Mouse (Mus musculus) spleen, adult 2 months (tissue): ENCODE results near the gene Tmem95. TPM values are rescaled to one million over a fixed set of nuclear protein-coding genes. Genes with fewer than 3 reads are reported as not detected.
A peak's percentile ranks its signal among the peaks of the same experiment; 100 is the strongest.

Experiments used
- DNase-seq, 2 experiments: peaks; one replicate each; pipeline versions ENCODE4 v3.0.0 to v3.0.0-alpha.2; 2012 to 2021; ENCODE audit warnings: low spot score in 2 of 2, low read depth in 1 of 2
- H3K27ac ChIP-seq: fragments of 200-500 bp; 2 replicates; pipeline ENCODE4 v1.5.1; 2012; ENCODE audit warnings: low read length, inconsistent platforms; ENCODE audit not compliant: insufficient read depth
- H3K27me3 ChIP-seq: fragments of 200-500 bp; 2 replicates; pipeline ENCODE4 v1.6.1; 2012; ENCODE audit warnings: mild to moderate bottlenecking, moderate library complexity, low read length, inconsistent platforms; ENCODE audit not compliant: control insufficient read depth, insufficient read depth
- H3K36me3 ChIP-seq: fragments of 200-500 bp; 2 replicates; pipeline ENCODE4 v1.6.1; 2012; ENCODE audit warnings: mild to moderate bottlenecking, low read length, inconsistent platforms; ENCODE audit not compliant: control insufficient read depth, insufficient read depth
- H3K4me1 ChIP-seq: fragments of 200-500 bp; 2 replicates; pipeline ENCODE4 v1.6.1; 2011; ENCODE audit warnings: inconsistent platforms; ENCODE audit not compliant: control insufficient read depth, insufficient read depth, insufficient read length
- H3K4me3 ChIP-seq: fragments of 200-500 bp; 2 replicates; pipeline ENCODE4 v1.5.1; 2011; ENCODE audit warnings: mild to moderate bottlenecking, inconsistent platforms; ENCODE audit not compliant: insufficient read depth, insufficient read length; ENCODE audit errors: extremely low read depth
- CTCF ChIP-seq: fragments of 200-500 bp; IDR thresholded peaks from 2 replicates; pipeline ENCODE4 v1.5.1; 2011; ENCODE audit warnings: mild to moderate bottlenecking, inconsistent platforms; ENCODE audit not compliant: insufficient read depth, insufficient read length, insufficient replicate concordance; ENCODE audit errors: extremely low read depth
- POLR2A ChIP-seq: fragments of 200-500 bp; IDR thresholded peaks from 2 replicates; pipeline ENCODE4 v1.6.1; 2011; ENCODE audit warnings: low read depth, low read length, inconsistent platforms
- WGBS: fragments of 180-500 bp; shearing (Covaris S2); methylation state at CpG from one replicate; pipeline ENCODE4 v1.1.7; 2018; 5-methylcytosine and 5-hydroxymethylcytosine counted together
- polyA plus RNA-seq: library from polyadenylated mRNA; depleted of rRNA; stranded (reverse); fragments of >200 nt; gene quantifications from 2 replicates; pipeline ENCODE4 v1.2.3, GENCODE M21; 2012; rRNA removed

Gene Tmem95
- polyA plus RNA-seq, 1 experiment = not detected

DNA sequence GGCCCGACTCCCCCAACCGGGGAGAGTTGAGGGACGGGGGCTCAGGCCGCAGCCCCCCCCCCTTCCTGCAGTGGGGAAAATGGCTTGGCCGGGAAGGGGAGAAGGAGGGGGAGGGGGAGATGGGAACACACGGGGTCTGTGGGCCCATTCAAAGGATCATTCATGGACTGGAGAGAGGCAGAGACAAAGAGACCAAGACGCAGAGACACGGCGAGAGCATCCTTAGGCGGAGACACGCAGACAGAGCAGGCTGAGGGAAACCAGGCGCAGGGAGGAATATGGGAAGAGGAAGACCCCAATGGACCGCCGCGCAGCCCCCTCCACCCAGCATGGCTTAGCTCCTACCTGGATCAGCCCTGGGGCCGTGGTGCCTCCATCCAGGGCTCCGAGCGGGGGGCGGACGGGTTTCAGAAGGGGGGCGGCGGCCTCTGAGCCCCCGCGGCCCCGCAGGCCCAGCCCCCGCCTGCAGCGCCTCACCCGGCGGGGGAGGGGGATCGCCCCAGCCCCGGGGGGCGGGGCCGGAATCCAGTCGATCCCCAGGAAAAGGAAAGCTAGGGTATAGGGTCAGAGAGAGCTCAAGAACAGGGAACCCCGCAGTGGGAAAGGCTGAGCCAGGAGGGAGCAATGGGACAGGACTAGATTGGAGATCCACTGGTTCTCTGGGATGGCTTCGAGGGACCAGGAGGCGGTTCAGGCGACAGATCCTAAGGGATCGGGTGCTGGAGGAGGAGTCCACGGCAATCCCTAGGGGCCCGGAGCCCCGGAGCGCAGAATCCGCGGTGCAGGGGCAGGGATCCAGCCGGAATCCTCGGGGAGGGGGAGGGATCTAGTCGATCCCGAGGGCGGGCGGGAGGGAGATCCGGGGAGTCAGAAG is 40.9 kb downstream of the Tmem95 start:
- peaks cover 13% of the 10 kb centered on the region for H3K27me3 ChIP-seq
- DNase-seq = no peak
- no peaks in the 10 kb centered on the region for H3K36me3 ChIP-seq
- no peak overlapping the region for H3K27ac ChIP-seq
- H3K4me3 ChIP-seq = peak overlapping the region; percentile 76
- H3K4me1 ChIP-seq = peaks cover 10% of the 10 kb centered on the region
- no peak for TF ChIP-seq CTCF
- WGBS = 6% methylated on average over 49 of the region's 52 CpGs

DNA sequence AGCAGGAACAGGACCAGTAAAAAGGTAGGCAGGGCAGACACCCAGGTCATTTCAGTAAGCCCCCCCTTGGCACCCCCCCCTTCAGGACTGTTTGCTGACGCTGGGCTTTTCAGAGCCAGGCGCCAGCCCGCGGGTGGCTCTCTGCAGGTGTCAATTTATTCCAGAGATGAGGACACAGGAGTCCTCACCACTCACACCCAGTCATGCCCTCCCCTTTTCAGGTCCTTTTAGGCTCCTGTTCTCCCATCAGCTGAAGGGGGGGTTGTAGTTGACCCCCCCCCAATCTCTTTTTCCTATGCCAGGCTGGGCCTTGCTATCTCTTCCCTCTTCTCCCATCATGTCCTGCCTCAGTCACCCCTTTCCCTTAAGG is 41.9 kb downstream of the Tmem95 start:
- no peak overlapping the region for H3K4me3 ChIP-seq
- no peak for DNase-seq
- peaks cover 13% of the 10 kb centered on the region for H3K27me3 ChIP-seq
- no peak for TF ChIP-seq POLR2A
- TF ChIP-seq CTCF = no peak
- H3K27ac ChIP-seq = no peak overlapping the region
- WGBS = 62% methylated on average over 4 of the region's 4 CpGs
- no peaks in the 10 kb centered on the region for H3K36me3 ChIP-seq
- H3K4me1 ChIP-seq = peaks cover 10% of the 10 kb centered on the region

DNA sequence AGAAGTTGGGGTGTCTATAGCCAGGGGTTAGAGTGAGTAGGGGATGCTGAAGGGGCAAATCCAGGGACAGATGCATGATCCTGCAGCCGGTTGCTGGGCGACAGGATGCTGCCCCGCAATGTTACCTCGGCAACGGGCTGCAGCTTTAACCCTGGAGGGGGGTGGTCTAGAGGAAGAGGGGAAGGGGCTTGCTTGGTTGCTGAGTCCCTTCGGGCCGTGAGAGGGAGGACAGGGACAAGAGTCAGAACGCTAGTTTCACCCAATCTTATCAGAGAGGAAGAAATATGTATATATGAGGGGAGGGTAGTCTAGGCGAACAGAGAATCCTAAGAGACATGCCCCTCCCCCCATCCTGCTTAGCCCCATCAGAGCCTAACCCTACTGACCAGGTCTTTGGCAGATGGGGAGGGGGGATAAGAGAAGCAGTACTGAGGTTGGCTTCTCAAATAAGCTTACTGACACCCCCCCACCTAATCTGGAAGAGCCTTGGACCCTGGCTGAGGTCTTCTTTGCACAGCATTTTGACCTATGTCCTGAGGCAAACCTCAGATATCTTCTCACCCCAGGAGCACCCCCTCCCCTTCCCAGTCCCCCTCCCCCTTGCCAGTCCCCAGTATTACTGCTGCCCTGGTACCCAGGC is 42.4 kb downstream of the Tmem95 start:
- peaks cover 13% of the 10 kb centered on the region for H3K27me3 ChIP-seq
- no peak for TF ChIP-seq POLR2A
- no peak for TF ChIP-seq CTCF
- no peak for DNase-seq
- no peaks in the 10 kb centered on the region for H3K36me3 ChIP-seq
- H3K4me1 ChIP-seq = peaks cover 10% of the 10 kb centered on the region
- no peak overlapping the region for H3K27ac ChIP-seq
- no peak overlapping the region for H3K4me3 ChIP-seq
- 82% methylated on average over 9 of the region's 9 CpGs for WGBS

DNA sequence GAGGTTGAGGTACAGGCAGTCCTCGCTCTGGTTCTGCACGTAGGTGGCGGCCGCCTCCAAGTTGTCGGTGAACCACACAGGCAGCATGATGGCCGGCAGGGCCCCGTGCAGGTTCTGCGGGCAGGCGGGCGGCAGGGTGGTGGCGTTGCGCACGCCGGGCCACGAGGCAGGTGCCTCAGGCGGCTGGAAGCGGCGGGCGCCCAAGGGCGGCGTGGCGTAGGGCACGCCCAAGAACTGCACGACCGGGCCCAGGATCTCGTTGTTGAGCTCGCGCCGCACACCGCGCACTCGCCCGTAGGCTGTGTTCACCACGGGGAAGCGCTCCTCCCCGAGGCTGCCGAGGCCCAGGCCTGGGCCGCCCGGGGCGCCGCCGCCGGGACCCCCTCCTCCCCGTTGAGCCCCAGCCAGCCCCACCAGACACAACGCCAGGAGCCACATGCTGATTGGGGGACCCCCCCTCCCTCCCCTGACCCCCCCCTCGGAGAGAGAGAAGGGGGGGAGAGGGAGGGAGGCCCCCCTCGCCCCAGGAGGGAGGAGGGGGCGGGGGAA is 43.7 kb downstream of the Tmem95 start:
- TF ChIP-seq CTCF (no peak), POLR2A (no peak)
- DNase-seq = peak in 1 of 2 experiments; percentile 39
- Histone ChIP-seq H3K27me3 (peaks cover 13% of the 10 kb centered on the region), H3K4me3 (peak overlapping the region; percentile 27; the same call in 1 of the 2 replicates), H3K27ac (no peak overlapping the region), H3K36me3 (no peaks in the 10 kb centered on the region), H3K4me1 (peaks cover 10% of the 10 kb centered on the region)
- 9% methylated on average over 44 of the region's 48 CpGs for WGBS

DNA sequence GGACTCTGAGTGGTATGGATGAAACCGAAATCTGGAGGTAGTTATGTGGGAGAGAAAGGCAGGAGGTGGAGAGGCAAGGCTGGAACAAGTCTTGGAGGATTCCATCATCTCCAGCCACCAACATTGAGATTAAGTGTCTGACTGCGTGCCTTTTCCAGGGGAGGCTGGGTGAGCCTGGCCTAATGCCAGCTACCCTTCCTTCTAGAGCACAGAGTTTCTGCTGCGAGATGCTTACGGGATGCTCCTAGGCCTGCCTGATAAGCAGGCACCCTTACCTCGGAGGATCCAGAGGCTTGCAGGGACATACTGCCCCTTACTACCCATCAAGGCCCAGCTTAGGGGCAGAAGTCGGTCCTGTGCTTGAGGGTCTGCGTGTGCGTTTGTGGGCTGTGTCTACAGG is 44.3 kb downstream of the Tmem95 start:
- Histone ChIP-seq H3K27me3 (peaks cover 13% of the 10 kb centered on the region), H3K4me1 (peaks cover 10% of the 10 kb centered on the region), H3K36me3 (no peaks in the 10 kb centered on the region), H3K27ac (no peak overlapping the region), H3K4me3 (peak overlapping the region; percentile 27; the same call in 1 of the 2 replicates)
- no peak for TF ChIP-seq POLR2A
- TF ChIP-seq CTCF = no peak
- DNase-seq = no peak
- 43% methylated on average over 8 of the region's 8 CpGs for WGBS

DNA sequence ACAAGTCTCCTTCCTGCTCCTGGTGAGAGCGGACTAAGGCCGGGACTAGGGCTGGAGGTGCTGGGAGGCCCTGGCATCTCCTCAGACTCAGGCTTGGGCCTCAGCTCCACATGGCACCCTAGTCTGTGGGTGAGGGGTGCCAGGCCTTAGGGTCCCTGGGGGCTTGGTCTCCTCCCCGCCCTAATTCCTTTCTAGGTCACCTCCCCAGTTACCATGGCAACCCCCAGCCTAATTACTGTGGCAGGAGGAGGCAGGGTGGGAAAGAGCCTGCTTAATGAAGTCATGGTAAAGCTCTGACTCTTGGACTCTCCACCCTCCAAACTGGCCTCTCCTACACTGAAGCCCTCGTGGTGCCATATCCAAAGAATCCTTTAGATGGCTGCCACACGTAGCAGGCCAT is 49.0 kb downstream of the Tmem95 start:
- no peaks in the 10 kb centered on the region for H3K36me3 ChIP-seq
- 88% methylated on average over 5 of the region's 5 CpGs for WGBS
- H3K4me1 ChIP-seq = no peaks in the 10 kb centered on the region
- DNase-seq = no peak
- no peak overlapping the region for H3K4me3 ChIP-seq
- TF ChIP-seq POLR2A (no peak), CTCF (no peak)
- H3K27me3 ChIP-seq = no peaks in the 10 kb centered on the region
- H3K27ac ChIP-seq = no peak overlapping the region

Other genes with a start within 250 kb of the Tmem95 start
- 40.9 and 41.6 TPM in 2 replicates for gene Fxr2, start 245.0 kb downstream of the Tmem95 start, polyA plus RNA-seq
- gene Sox15, start 222.7 kb downstream of the Tmem95 start, polyA plus RNA-seq = 0.09 and 0.35 TPM in 2 replicates
- gene Mpdu1, start 215.4 kb downstream of the Tmem95 start, polyA plus RNA-seq = 63.6 and 74.2 TPM in 2 replicates
- gene Cd68, start 211.9 kb downstream of the Tmem95 start, polyA plus RNA-seq = 103 and 114 TPM in 2 replicates
- 172 and 196 TPM in 2 replicates for gene Eif4a1, start 205.6 kb downstream of the Tmem95 start, polyA plus RNA-seq
- gene Senp3, start 195.9 kb downstream of the Tmem95 start, polyA plus RNA-seq = 32.6 and 36.1 TPM in 2 replicates
- 4.6 and 4.9 TPM in 2 replicates for gene Tnfsf13, start 192.2 kb downstream of the Tmem95 start, polyA plus RNA-seq
- gene Tnfsf12, start 182.2 kb downstream of the Tmem95 start, polyA plus RNA-seq = 23.9 and 26.6 TPM in 2 replicates
- 4.8 and 5.0 TPM in 2 replicates for gene Tnfsfm13, start 181.9 kb downstream of the Tmem95 start, polyA plus RNA-seq
- 43.8 and 45.4 TPM in 2 replicates for gene Polr2a, start 119.4 kb downstream of the Tmem95 start, polyA plus RNA-seq
- not detected in 2 replicates for gene Slc35g3, start 116.0 kb downstream of the Tmem95 start, polyA plus RNA-seq
- 28.4 and 37.0 TPM in 2 replicates for gene Zbtb4, start 112.1 kb downstream of the Tmem95 start, polyA plus RNA-seq
- 7.1 and 8.4 TPM in 2 replicates for gene Chrnb1, start 82.1 kb downstream of the Tmem95 start, polyA plus RNA-seq
- gene Fgf11, start 76.2 kb downstream of the Tmem95 start, polyA plus RNA-seq = 1.1 and 1.2 TPM in 2 replicates
- gene Tmem102, start 72.4 kb downstream of the Tmem95 start, polyA plus RNA-seq = 0.23 and 0.31 TPM in 2 replicates
- not detected in 2 replicates for gene Gm39566, start 62.7 kb downstream of the Tmem95 start, polyA plus RNA-seq
- gene Spem2, start 59.6 kb downstream of the Tmem95 start, polyA plus RNA-seq = not detected in 2 replicates
- not detected in 2 replicates for gene Spem1, start 55.8 kb downstream of the Tmem95 start, polyA plus RNA-seq
- gene Nlgn2, start 40.2 kb downstream of the Tmem95 start, polyA plus RNA-seq = 9.1 and 10.2 TPM in 2 replicates
- gene Tmem256, start 39.5 kb downstream of the Tmem95 start, polyA plus RNA-seq = 93.7 and 99.0 TPM in 2 replicates
- 35.4 and 44.3 TPM in 2 replicates for gene Plscr3, start 31.6 kb downstream of the Tmem95 start, polyA plus RNA-seq
- gene Tnk1, start 19.3 kb downstream of the Tmem95 start, polyA plus RNA-seq = 0.85 and 1.2 TPM in 2 replicates
- 3.6 TPM in 2 replicates for gene Kctd11, start 3.4 kb upstream of the Tmem95 start, polyA plus RNA-seq
- 142 and 162 TPM in 2 replicates for gene Acap1, start 17.5 kb upstream of the Tmem95 start, polyA plus RNA-seq
- 0.48 and 0.51 TPM in 2 replicates for gene 2810408A11Rik, start 23.0 kb upstream of the Tmem95 start, polyA plus RNA-seq
- 43.3 and 45.2 TPM in 2 replicates for gene Neurl4, start 23.1 kb upstream of the Tmem95 start, polyA plus RNA-seq
- 119 and 145 TPM in 2 replicates for gene Gps2, start 35.9 kb upstream of the Tmem95 start, polyA plus RNA-seq
- 219 and 257 TPM in 2 replicates for gene Eif5a, start 43.9 kb upstream of the Tmem95 start, polyA plus RNA-seq
- gene Ybx2, start 57.8 kb upstream of the Tmem95 start, polyA plus RNA-seq = 0.36 TPM in 2 replicates
- gene Slc2a4, start 70.2 kb upstream of the Tmem95 start, polyA plus RNA-seq = 6.1 and 6.2 TPM in 2 replicates
- gene Cldn7, start 86.8 kb upstream of the Tmem95 start, polyA plus RNA-seq = 1.2 and 2.0 TPM in 2 replicates
- gene Ctdnep1, start 103.1 kb upstream of the Tmem95 start, polyA plus RNA-seq = 75.8 and 87.9 TPM in 2 replicates
- 32.5 and 33.3 TPM in 2 replicates for gene Elp5, start 104.5 kb upstream of the Tmem95 start, polyA plus RNA-seq
- 235 and 251 TPM in 2 replicates for gene Gabarap, start 113.1 kb upstream of the Tmem95 start, polyA plus RNA-seq
- 13.8 and 21.4 TPM in 2 replicates for gene Phf23, start 117.8 kb upstream of the Tmem95 start, polyA plus RNA-seq
- gene Dvl2, start 122.6 kb upstream of the Tmem95 start, polyA plus RNA-seq = 21.4 and 22.3 TPM in 2 replicates
- gene Acadvl, start 137.4 kb upstream of the Tmem95 start, polyA plus RNA-seq = 29.5 and 37.0 TPM in 2 replicates
- 10.3 and 13.3 TPM in 2 replicates for gene Dlg4, start 138.9 kb upstream of the Tmem95 start, polyA plus RNA-seq
- gene Asgr1, start 176.1 kb upstream of the Tmem95 start, polyA plus RNA-seq = 0.09 TPM in 1 of 2 replicates, not detected in the other
- 0.45 and 0.51 TPM in 2 replicates for gene Asgr2, start 214.6 kb upstream of the Tmem95 start, polyA plus RNA-seq